Mouse (Mus musculus): ENCODE measurements around the gene Gm20388. TPM values are rescaled to one million over a fixed set of nuclear protein-coding genes. Genes with fewer than 3 reads are reported as not detected.

Gm20388 gene
- polyA plus RNA-seq, 1 experiment from 2014 or later: not detected

DNA sequence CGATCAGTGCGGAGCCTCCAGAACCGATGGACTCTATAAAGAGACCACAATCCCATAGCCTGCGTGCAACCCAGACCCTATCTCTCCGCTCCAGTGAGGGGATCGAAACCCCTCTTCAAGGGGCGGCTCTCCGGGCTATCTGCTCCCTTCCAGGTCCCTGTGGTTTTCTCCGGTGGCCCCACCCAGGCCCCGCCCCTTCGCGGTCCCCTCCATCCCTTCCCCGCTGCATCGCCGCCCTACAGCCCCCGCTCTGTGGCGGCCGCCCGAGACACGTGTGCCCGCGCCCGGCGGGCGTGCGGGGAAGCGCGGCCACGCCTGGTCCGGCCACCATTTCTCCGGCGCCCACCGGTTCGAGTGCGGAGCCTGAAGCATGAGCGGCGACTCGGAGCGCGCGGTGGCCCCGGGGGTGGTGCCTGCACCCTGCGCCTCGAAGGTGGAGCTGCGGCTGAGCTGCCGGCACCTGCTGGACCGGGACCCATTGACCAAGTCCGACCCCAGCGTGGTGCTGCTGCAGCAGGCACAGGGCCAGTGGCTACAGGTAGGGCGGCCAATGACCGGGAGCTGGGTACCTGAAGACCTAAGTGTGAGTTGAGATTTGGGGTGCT, 3206.6 kb downstream of the Gm20388 start, which contains the start of gene Cpne7:
Gene Cpne7 (plus strand): TSS at position 248 of the 605 bp plus-strand sequence.
- Histone ChIP-seq H3K36me3 (no peaks in the 10 kb centered on the region), H3K27ac (no peak within 1 kb of the TSS), H3K9ac (peak within 1 kb of the TSS; percentile 49), H3K27me3 (peaks cover 47% of the 10 kb centered on the region), H3K4me3 (replicated peaks) (peak within 1 kb of the TSS; percentile 58), H3K4me2 (peak within 1 kb of the TSS; percentile 87), H3K9me3 (replicated peaks) (no peaks in the 10 kb centered on the region), H3K4me1 (replicated peaks) (peaks cover 54% of the 10 kb centered on the region)
- DNase-seq: peak; percentile 44
- WGBS (ENCODE audit: insufficient replicate concordance): 1% methylated on average over 50 of the region's 51 CpGs
- peak; percentile 75 for ATAC-seq (ENCODE audit: low read depth)

DNA sequence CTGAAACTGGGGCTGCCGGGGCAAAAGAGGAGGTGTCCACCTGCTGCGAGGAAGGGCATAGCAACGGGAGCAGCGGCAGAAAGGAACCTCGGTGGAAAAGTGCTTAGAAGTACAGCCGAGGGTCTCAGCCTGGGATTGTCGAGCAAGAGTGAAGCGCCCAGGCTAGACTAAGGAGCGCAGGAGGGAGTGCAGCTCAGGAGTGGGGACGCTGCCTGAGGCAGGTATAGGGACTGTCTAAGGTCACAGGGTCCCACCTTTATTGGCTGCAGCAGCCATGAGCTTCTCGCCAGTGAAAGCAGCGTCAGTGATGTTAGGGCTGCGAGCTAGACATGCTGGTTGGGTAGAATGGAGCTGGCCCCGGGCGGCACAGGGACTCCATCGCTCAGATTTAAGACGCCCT, 3207.1 kb downstream of the Gm20388 start:
- WGBS (ENCODE audit: insufficient replicate concordance): 2% methylated on average over 17 of the region's 17 CpGs
- peak overlapping the region; percentile 58 for H3K4me3 ChIP-seq (replicated peaks)
- no peak overlapping the region for H3K27ac ChIP-seq
- H3K27me3 ChIP-seq: peaks cover 52% of the 10 kb centered on the region
- peak overlapping the region; percentile 49 for H3K9ac ChIP-seq
- DNase-seq (no peak), ATAC-seq (ENCODE audit: low read depth) (no peak)
- no peaks in the 10 kb centered on the region for H3K36me3 ChIP-seq
- no peaks in the 10 kb centered on the region for H3K9me3 ChIP-seq (replicated peaks)
- peak overlapping the region; percentile 87 for H3K4me2 ChIP-seq
- peaks cover 54% of the 10 kb centered on the region for H3K4me1 ChIP-seq (replicated peaks)

DNA sequence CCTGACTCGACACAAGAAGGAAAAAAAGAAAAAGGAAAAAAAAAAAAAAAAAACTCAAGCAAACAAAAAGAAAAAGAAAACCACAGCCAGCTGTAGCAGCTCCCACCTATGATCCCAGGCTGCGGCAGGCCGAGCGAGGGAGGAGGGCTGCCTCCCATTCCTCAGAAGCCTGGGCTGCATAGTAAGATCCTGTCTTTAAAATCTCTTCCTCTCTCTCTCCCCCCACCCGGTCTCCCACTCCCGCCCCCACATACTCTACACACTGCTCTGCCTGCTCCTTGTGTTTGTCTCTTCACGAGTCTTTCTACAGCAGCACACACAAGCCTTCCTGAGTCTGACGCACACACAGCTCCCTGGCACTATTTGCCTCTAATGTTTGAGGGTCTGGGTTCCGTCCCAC, 3211.4 kb downstream of the Gm20388 start:
- Histone ChIP-seq H3K4me2 (no peak overlapping the region), H3K9me3 (replicated peaks) (no peaks in the 10 kb centered on the region), H3K4me3 (replicated peaks) (no peak overlapping the region), H3K27ac (no peak overlapping the region), H3K4me1 (replicated peaks) (peaks cover 32% of the 10 kb centered on the region), H3K36me3 (no peaks in the 10 kb centered on the region), H3K27me3 (peaks cover 71% of the 10 kb centered on the region), H3K9ac (no peak overlapping the region)
- 63% methylated on average over 9 of the region's 9 CpGs for WGBS (ENCODE audit: insufficient replicate concordance)
- DNase-seq: no peak
- ATAC-seq (ENCODE audit: low read depth): no peak

DNA sequence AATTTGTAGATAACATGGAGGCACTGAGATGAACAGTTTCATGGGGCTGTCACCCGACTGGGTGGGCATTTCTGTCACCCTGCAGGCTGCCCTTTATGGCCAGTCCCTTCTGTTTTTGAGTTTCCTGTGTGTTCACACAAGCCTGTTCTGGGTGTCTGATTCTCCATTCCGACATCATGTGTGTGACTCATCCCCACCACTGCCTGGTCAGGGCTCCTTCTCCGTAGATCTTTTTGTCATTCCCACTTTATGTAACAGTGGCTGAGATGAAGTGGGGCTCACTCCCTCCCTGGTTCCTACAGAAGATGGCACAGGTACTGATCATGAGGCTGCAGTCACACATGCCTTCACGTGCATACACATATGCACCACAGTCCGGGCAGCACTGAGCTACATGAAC, 3212.0 kb downstream of the Gm20388 start:
- no peak for ATAC-seq (ENCODE audit: low read depth)
- H3K4me1 ChIP-seq (replicated peaks): peaks cover 26% of the 10 kb centered on the region
- 66% methylated on average over 5 of the region's 5 CpGs for WGBS (ENCODE audit: insufficient replicate concordance)
- H3K9me3 ChIP-seq (replicated peaks): no peaks in the 10 kb centered on the region
- no peak for DNase-seq
- no peak overlapping the region for H3K4me3 ChIP-seq (replicated peaks)
- H3K4me2 ChIP-seq: no peak overlapping the region
- no peak overlapping the region for H3K9ac ChIP-seq
- no peaks in the 10 kb centered on the region for H3K36me3 ChIP-seq
- no peak overlapping the region for H3K27ac ChIP-seq
- H3K27me3 ChIP-seq: peaks cover 70% of the 10 kb centered on the region

DNA sequence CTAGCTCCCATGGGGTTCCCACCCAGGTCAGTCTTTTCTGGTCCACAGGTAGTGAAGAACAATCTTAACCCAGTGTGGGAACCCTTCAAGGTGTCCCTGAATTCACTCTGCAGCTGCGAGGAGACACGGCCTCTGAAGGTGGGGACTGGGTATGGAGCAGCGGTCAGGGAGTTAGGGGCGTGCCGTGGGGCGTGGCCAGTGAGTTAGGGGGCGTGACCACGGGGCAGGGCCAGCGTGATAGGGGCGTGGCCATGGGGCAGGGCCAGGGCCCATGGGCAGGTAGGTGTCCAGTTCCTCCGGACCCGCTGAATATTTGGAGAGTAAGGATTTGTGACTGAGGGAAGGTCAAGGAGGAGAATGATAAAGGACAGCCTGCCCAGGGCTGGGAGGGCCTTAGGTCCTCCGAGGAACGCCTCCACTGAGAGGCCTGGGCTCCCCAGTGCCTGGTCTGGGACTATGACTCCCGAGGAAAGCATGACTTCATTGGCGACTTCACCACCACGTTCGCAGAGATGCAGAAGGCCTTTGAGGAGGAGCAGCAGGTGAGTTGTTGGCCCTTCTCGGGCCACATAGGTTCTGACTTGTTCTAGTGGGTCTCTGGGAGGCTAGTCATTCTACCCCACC, 3215.7 kb downstream of the Gm20388 start:
- no peak overlapping the region for H3K9ac ChIP-seq
- H3K27ac ChIP-seq: no peak overlapping the region
- peak; percentile 70 for ATAC-seq (ENCODE audit: low read depth)
- no peaks in the 10 kb centered on the region for H3K9me3 ChIP-seq (replicated peaks)
- peaks cover 9% of the 10 kb centered on the region for H3K4me1 ChIP-seq (replicated peaks)
- H3K27me3 ChIP-seq: peaks cover 50% of the 10 kb centered on the region
- 9% methylated on average over 19 of the region's 19 CpGs for WGBS (ENCODE audit: insufficient replicate concordance)
- peak; percentile 50 for DNase-seq
- H3K4me2 ChIP-seq: peak overlapping the region; percentile 10; the same call in 1 of the 2 replicates
- H3K36me3 ChIP-seq: no peaks in the 10 kb centered on the region
- no peak overlapping the region for H3K4me3 ChIP-seq (replicated peaks)

DNA sequence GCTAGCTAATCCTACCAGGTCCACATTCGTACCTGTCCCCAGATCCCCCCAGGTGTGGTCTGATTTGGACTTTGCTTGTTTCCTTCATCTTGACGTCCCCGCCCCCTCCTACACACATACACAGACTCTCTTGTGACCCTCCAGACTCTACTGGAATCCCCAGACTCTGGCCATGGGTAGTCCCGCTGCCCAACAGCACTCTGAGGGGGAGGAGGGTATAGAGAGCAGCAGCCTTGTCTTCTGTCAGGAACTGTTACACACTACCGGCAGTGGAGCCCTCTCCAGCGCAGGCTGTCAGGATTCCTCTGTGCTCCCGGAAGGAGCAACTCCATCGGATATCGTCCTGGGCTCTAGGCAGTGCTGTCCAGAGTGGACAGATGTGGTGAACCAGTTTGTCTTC, 3220.4 kb downstream of the Gm20388 start:
- Histone ChIP-seq H3K36me3 (no peaks in the 10 kb centered on the region), H3K9ac (no peak overlapping the region), H3K9me3 (replicated peaks) (peaks cover 4% of the 10 kb centered on the region; the same call in 1 of the 2 replicates), H3K27me3 (peaks cover 21% of the 10 kb centered on the region), H3K4me2 (no peak overlapping the region), H3K4me3 (replicated peaks) (no peak overlapping the region), H3K4me1 (replicated peaks) (peaks cover 6% of the 10 kb centered on the region), H3K27ac (no peak overlapping the region)
- ATAC-seq (ENCODE audit: low read depth) (no peak), DNase-seq (no peak)
- WGBS (ENCODE audit: insufficient replicate concordance): 40% methylated on average over 9 of the region's 9 CpGs

DNA sequence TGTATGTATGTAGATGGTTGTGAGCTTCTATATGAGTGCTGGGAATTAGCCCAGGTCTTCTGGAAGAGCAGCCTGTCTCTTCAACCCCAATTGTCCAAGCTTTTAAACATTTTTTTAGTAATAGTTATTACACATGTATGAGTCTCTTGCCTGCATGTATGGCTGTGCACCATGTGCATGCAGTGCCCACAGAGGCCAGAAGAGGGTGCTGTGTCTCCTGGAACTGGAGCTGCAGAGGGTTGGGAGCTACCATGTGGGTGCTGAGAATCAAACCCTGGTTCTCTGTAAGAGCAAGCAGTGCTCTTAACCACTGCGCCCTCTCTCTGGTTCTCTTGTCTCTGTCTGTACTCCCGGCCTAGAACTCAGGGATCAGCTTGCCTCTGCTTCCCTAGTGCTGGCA, 3222.3 kb downstream of the Gm20388 start:
- Histone ChIP-seq H3K9ac (no peak overlapping the region), H3K27ac (no peak overlapping the region), H3K4me2 (no peak overlapping the region), H3K36me3 (no peaks in the 10 kb centered on the region), H3K4me1 (replicated peaks) (no peaks in the 10 kb centered on the region), H3K27me3 (peaks cover 9% of the 10 kb centered on the region), H3K4me3 (replicated peaks) (no peak overlapping the region), H3K9me3 (replicated peaks) (peaks cover 4% of the 10 kb centered on the region; the same call in 1 of the 2 replicates)
- no peak for ATAC-seq (ENCODE audit: low read depth)
- DNase-seq: no peak
- 86% methylated on average over 2 of the region's 2 CpGs for WGBS (ENCODE audit: insufficient replicate concordance)

DNA sequence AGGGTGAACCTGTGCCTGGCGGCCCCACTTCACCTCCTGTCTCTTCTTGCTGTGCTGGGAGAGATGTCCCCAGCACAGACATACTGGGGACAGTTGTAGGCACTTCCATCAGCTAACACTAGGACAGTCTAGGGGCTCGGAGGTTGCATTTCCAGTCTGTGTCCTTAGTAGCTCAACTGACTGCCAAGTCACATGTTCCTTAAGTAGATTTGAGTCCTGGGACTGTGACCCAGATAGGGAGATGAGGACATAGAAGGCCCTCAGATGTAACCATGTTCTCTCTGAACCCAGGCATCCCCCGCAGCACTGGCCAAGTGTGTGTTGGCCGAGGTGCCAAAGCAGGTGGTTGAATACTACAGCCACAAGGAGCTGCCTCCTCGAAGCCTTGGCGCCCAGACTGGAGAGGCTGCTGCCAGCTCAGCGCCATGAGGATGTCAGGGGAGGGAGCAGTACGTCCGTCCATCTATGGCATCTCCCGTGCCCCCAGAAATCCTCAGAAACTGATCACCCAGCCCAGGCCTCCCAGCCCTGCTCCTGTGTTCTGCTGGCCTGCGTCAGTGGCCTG, 3223.6 kb downstream of the Gm20388 start:
- H3K27me3 ChIP-seq: peaks cover 9% of the 10 kb centered on the region
- peaks cover 4% of the 10 kb centered on the region; the same call in 1 of the 2 replicates for H3K9me3 ChIP-seq (replicated peaks)
- no peak overlapping the region for H3K4me2 ChIP-seq
- no peaks in the 10 kb centered on the region for H3K4me1 ChIP-seq (replicated peaks)
- 72% methylated on average over 11 of the region's 11 CpGs for WGBS (ENCODE audit: insufficient replicate concordance)
- ATAC-seq (ENCODE audit: low read depth): no peak
- no peak overlapping the region for H3K9ac ChIP-seq
- H3K27ac ChIP-seq: no peak overlapping the region
- H3K36me3 ChIP-seq: no peaks in the 10 kb centered on the region
- no peak overlapping the region for H3K4me3 ChIP-seq (replicated peaks)
- no peak for DNase-seq

DNA sequence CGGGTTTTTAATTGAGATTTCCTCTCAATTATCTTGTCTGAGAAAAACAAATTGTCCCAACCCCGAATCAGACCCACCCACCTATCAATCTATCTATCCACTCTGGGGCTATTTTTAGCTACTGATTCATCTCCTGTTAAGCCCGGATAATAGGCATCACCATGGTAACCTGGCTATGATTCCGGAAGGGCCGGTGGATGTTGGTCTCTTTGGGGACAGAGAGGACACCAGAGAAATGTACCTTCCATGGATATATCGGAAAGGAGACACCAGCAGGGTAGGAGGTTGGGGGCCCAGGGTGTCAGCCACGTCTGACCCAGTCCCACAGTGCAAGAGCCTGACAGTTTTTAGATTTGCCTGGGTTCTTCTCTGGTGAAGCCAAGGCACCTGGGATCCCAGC, 3224.8 kb downstream of the Gm20388 start:
- no peak for DNase-seq
- H3K9me3 ChIP-seq (replicated peaks): peaks cover 4% of the 10 kb centered on the region; the same call in 1 of the 2 replicates
- H3K36me3 ChIP-seq: no peaks in the 10 kb centered on the region
- no peak overlapping the region for H3K4me3 ChIP-seq (replicated peaks)
- 40% methylated on average over 7 of the region's 7 CpGs for WGBS (ENCODE audit: insufficient replicate concordance)
- H3K27ac ChIP-seq: no peak overlapping the region
- no peak overlapping the region for H3K9ac ChIP-seq
- H3K27me3 ChIP-seq: peaks cover 9% of the 10 kb centered on the region
- peaks cover 6% of the 10 kb centered on the region; the same call in 1 of the 2 replicates for H3K4me1 ChIP-seq (replicated peaks)
- no peak for ATAC-seq (ENCODE audit: low read depth)
- no peak overlapping the region for H3K4me2 ChIP-seq

DNA sequence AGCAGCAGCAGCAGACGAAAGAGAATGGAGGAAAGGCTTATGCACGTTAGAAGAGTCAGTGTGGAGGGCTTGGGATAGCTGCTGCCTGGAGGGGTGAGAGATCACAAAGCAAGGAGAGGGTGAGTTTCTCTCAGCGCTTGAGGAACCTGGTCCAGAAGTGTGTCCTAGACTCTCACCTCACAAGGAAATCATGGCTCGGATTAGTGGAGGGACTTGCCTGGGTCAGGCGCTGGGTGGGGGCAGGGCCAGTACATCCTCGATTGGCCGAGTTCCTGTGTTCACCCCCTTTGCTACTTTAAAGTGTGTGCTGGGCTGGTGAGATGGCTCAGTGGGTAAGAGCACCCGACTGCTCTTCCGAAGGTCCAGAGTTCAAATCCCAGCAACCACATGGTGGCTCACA, 3225.2 kb downstream of the Gm20388 start:
- 52% methylated on average over 9 of the region's 9 CpGs for WGBS (ENCODE audit: insufficient replicate concordance)
- Histone ChIP-seq H3K27ac (no peak overlapping the region), H3K27me3 (peaks cover 9% of the 10 kb centered on the region), H3K9ac (no peak overlapping the region), H3K36me3 (no peaks in the 10 kb centered on the region), H3K9me3 (replicated peaks) (peaks cover 4% of the 10 kb centered on the region; the same call in 1 of the 2 replicates), H3K4me3 (replicated peaks) (no peak overlapping the region), H3K4me2 (no peak overlapping the region), H3K4me1 (replicated peaks) (peaks cover 8% of the 10 kb centered on the region; the same call in 1 of the 2 replicates)
- DNase-seq (no peak), ATAC-seq (ENCODE audit: low read depth) (no peak)

DNA sequence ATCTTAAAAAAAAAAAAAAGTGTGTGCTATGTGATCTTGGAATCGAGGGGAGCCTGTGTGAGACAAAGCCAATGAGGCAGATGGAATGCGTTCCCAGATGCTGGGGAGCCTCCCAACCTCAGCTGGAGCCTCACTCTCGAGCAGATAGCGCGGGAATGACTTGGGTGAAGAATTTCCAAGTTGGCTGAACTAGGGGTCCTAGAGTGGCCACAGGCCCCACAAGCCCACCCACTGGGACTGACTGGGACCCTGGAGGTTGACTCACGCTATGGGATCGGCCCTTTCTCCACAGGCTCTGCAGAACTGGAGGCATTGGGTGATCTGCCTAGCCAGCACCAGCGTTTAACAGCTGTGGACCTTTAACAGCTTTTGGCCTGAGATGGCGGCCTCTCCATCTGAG, 3225.6 kb downstream of the Gm20388 start:
- Histone ChIP-seq H3K9me3 (replicated peaks) (peaks cover 4% of the 10 kb centered on the region; the same call in 1 of the 2 replicates), H3K4me1 (replicated peaks) (peaks cover 8% of the 10 kb centered on the region; the same call in 1 of the 2 replicates), H3K27ac (no peak overlapping the region), H3K9ac (no peak overlapping the region), H3K4me3 (replicated peaks) (no peak overlapping the region), H3K36me3 (no peaks in the 10 kb centered on the region), H3K27me3 (peaks cover 7% of the 10 kb centered on the region; the same call in 1 of the 2 replicates), H3K4me2 (no peak overlapping the region)
- DNase-seq (no peak), ATAC-seq (ENCODE audit: low read depth) (no peak)
- 71% methylated on average over 9 of the region's 9 CpGs for WGBS (ENCODE audit: insufficient replicate concordance)

All from liver, embryonic 13.5 days (tissue).